Mouse (Mus musculus): ENCODE measurements around the gene Lhfp.

DNA sequence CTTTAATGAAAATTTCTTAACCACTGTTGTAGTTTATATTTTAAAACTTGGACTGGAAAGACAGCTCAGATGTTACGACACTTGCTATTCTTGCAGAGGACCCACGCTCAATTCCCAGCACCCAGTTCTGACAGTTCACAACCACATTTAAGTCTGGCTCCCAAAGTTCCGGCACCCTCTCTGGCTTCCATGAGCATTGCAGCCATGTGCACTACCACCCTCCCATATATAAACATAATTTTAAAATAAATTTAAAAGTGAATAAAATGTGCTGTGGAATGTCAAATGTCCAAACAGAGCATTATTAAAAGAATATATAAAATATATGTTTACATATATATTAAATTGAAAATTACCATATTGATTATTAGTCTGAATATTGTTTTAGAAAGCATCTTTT lies 249.9 kb downstream of the Lhfp start:
- TF ChIP-seq CTCF (IDR thresholded peaks at IDR 0.05; ENCODE audit: control insufficient read depth, insufficient read depth, insufficient replicate concordance, low read depth, low read length): no peak
- no peak for TF ChIP-seq POLR2A (IDR thresholded peaks at IDR 0.05; ENCODE audit: control insufficient read depth, low read depth, low read length)

All from testis, adult 2 months (tissue).